Mouse (Mus musculus) C2C12 (cell line): Measurements from ENCODE around the gene Tmem97.

ENCODE experiments used
- CEBPB ChIP-seq: IDR thresholded peaks from one replicate; pipeline ENCODE4 v1.6.1; 2011; ENCODE audit warnings: low read depth, mild to moderate bottlenecking, control low read depth, moderate library complexity
- CTCF ChIP-seq: IDR thresholded peaks from one replicate; pipeline ENCODE4 v1.5.1; 2011; ENCODE audit not compliant: control insufficient read depth, insufficient read depth, insufficient read length
- FOSL1 ChIP-seq: IDR thresholded peaks from one replicate; pipeline ENCODE4 v1.8.0; 2011; ENCODE audit warnings: mild to moderate bottlenecking, low read length; ENCODE audit not compliant: poor library complexity, insufficient read depth, severe bottlenecking
- MAX ChIP-seq: IDR thresholded peaks from one replicate; pipeline ENCODE4 v1.6.1; 2011; ENCODE audit warnings: mild to moderate bottlenecking, control low read depth
- MYOD1 ChIP-seq: IDR thresholded peaks from one replicate; pipeline ENCODE4 v1.6.1; 2011; ENCODE audit warnings: low read depth; ENCODE audit not compliant: control insufficient read depth, insufficient read length
- MYOG ChIP-seq: IDR thresholded peaks from one replicate; pipeline ENCODE4 v1.6.1; 2011; ENCODE audit not compliant: control insufficient read depth, insufficient read length; ENCODE audit errors: extremely low read depth
- USF1 ChIP-seq: IDR thresholded peaks from one replicate; pipeline ENCODE4 v1.6.1; 2011; ENCODE audit warnings: low read depth, mild to moderate bottlenecking, control low read depth, moderate library complexity

- TF ChIP-seq CTCF (no peak), MYOD1 (no peak), MAX (no peak), USF1 (no peak), CEBPB (no peak), FOSL1 (no peak), MYOG (no peak)
Measured at GRCm38 (mm10) chr11:78524838-78525237, 25.7 kb downstream of the Tmem97 start.
